Mouse (Mus musculus) forebrain, embryonic 10.5 days (tissue): ENCODE results near the gene Etfa. TPM values are rescaled to one million over a fixed set of nuclear protein-coding genes. Genes with fewer than 3 reads are reported as not detected.

Source experiments
- DNase-seq: peaks from one replicate; pipeline ENCODE4 v3.0.0-alpha.2; 2017; ENCODE audit warnings: low spot score; ENCODE audit errors: extremely low spot score
- H3K27ac ChIP-seq: fragments of 300-500 bp; sonication (generic); 2 replicates; pipeline ENCODE4 v1.5.1; 2016; ENCODE audit warnings: mild to moderate bottlenecking
- H3K27me3 ChIP-seq: fragments of 300-500 bp; sonication (generic); 2 replicates; pipeline ENCODE4 v1.6.1; 2016; ENCODE audit warnings: mild to moderate bottlenecking; ENCODE audit not compliant: poor library complexity, severe bottlenecking
- H3K36me3 ChIP-seq: fragments of 300-500 bp; sonication (generic); replicated peaks from 2 replicates; pipeline ENCODE4 v1.6.1; 2016; ENCODE audit warnings: mild to moderate bottlenecking, moderate library complexity
- H3K4me1 ChIP-seq: fragments of 300-500 bp; sonication (generic); 2 replicates; pipeline ENCODE4 v1.6.1; 2016
- H3K4me3 ChIP-seq: fragments of 300-500 bp; sonication (generic); 2 replicates; pipeline ENCODE4 v1.5.1; 2016; ENCODE audit warnings: mild to moderate bottlenecking, moderate library complexity
- H3K9me3 ChIP-seq: fragments of 300-500 bp; sonication (generic); 2 replicates; pipeline ENCODE4 v1.6.1; 2016; ENCODE audit warnings: mild to moderate bottlenecking, moderate library complexity
- WGBS: fragments of 180-500 bp; shearing (Covaris S2); methylation state at CpG from one replicate; pipeline ENCODE4 v1.1.7; 2016; 5-methylcytosine and 5-hydroxymethylcytosine counted together
- polyA plus RNA-seq: library from polyadenylated mRNA; unstranded; fragments of >200 nt; fragmentation: Nextera tagmentation; extraction: Ambion mirVana; gene quantifications from 2 replicates; pipeline ENCODE4 v1.2.1, GENCODE M21; 2016

Etfa gene
- polyA plus RNA-seq, 1 experiment from 2014 or later = 165 TPM

GRCm38 (mm10) chr9:55432306-55433289, 79.4 kb downstream of the Etfa start:
- no peak overlapping the region for H3K27ac ChIP-seq
- H3K4me1 ChIP-seq = peaks cover 19% of the 10 kb centered on the region
- H3K4me3 ChIP-seq = no peak overlapping the region
- H3K9me3 ChIP-seq = no peaks in the 10 kb centered on the region
- H3K36me3 ChIP-seq = no peaks in the 10 kb centered on the region
- peaks cover 25% of the 10 kb centered on the region for H3K27me3 ChIP-seq
- 81% methylated on average over 14 of the region's 14 CpGs for WGBS
- no peak for DNase-seq

- WGBS = 24% methylated on average over 20 of the region's 20 CpGs
Observed at GRCm38 (mm10) chr9:55430133-55430532, 81.9 kb downstream of the Etfa start.

GRCm38 (mm10) chr9:55429242-55429975, 82.6 kb downstream of the Etfa start:
- peaks cover 25% of the 10 kb centered on the region for H3K27me3 ChIP-seq
- H3K36me3 ChIP-seq = no peaks in the 10 kb centered on the region
- H3K27ac ChIP-seq = no peak overlapping the region
- DNase-seq = peak; percentile 72
- H3K9me3 ChIP-seq = no peaks in the 10 kb centered on the region
- 32% methylated on average over 12 of the region's 12 CpGs for WGBS
- H3K4me1 ChIP-seq = peaks cover 41% of the 10 kb centered on the region
- no peak overlapping the region for H3K4me3 ChIP-seq

More at GRCm38 (mm10) chr9:55430133-55430532, 81.9 kb downstream of the Etfa start:
- Histone ChIP-seq H3K27ac (peak overlapping the region; percentile 60; the same call in 1 of the 2 replicates), H3K9me3 (no peaks in the 10 kb centered on the region), H3K4me3 (peak overlapping the region; percentile 18; the same call in 1 of the 2 replicates), H3K4me1 (peaks cover 34% of the 10 kb centered on the region), H3K36me3 (no peaks in the 10 kb centered on the region), H3K27me3 (peaks cover 25% of the 10 kb centered on the region)
- DNase-seq = no peak

- H3K27ac ChIP-seq = peak overlapping the region; percentile 51; the same call in 1 of the 2 replicates
- H3K36me3 ChIP-seq = no peaks in the 10 kb centered on the region
- H3K27me3 ChIP-seq = peaks cover 8% of the 10 kb centered on the region
- DNase-seq = peak; percentile 19
- H3K9me3 ChIP-seq = peaks cover 11% of the 10 kb centered on the region; the same call in 1 of the 2 replicates
- 54% methylated on average over 7 of the region's 7 CpGs for WGBS
- H3K4me3 ChIP-seq = no peak overlapping the region
- H3K4me1 ChIP-seq = peaks cover 33% of the 10 kb centered on the region
Observed at GRCm38 (mm10) chr9:55425271-55425810, 86.7 kb downstream of the Etfa start.

GRCm38 (mm10) chr9:55423451-55424424, 88.3 kb downstream of the Etfa start:
- Histone ChIP-seq H3K4me3 (no peak overlapping the region), H3K9me3 (peaks cover 11% of the 10 kb centered on the region; the same call in 1 of the 2 replicates), H3K4me1 (peaks cover 28% of the 10 kb centered on the region), H3K27me3 (no peaks in the 10 kb centered on the region), H3K36me3 (no peaks in the 10 kb centered on the region), H3K27ac (no peak overlapping the region)
- WGBS = 76% methylated on average over 14 of the region's 14 CpGs
- DNase-seq = no peak

- WGBS = 90% methylated on average over 3 of the region's 3 CpGs
- no peaks in the 10 kb centered on the region for H3K27me3 ChIP-seq
- no peaks in the 10 kb centered on the region for H3K36me3 ChIP-seq
- no peak overlapping the region for H3K4me3 ChIP-seq
- H3K9me3 ChIP-seq = peaks cover 11% of the 10 kb centered on the region; the same call in 1 of the 2 replicates
- H3K27ac ChIP-seq = no peak overlapping the region
- no peak for DNase-seq
- H3K4me1 ChIP-seq = peaks cover 27% of the 10 kb centered on the region
Observed at GRCm38 (mm10) chr9:55421786-55422185, 90.3 kb downstream of the Etfa start.

- no peaks in the 10 kb centered on the region for H3K9me3 ChIP-seq
- no peak for DNase-seq
- H3K27ac ChIP-seq = no peak overlapping the region
- H3K27me3 ChIP-seq = no peaks in the 10 kb centered on the region
- WGBS = 40% methylated on average over 6 of the region's 6 CpGs
- no peaks in the 10 kb centered on the region for H3K36me3 ChIP-seq
- H3K4me1 ChIP-seq = peaks cover 40% of the 10 kb centered on the region
- no peak overlapping the region for H3K4me3 ChIP-seq
Observed at GRCm38 (mm10) chr9:55411154-55411553, 100.9 kb downstream of the Etfa start.

- H3K27ac ChIP-seq = no peak overlapping the region
- H3K36me3 ChIP-seq = no peaks in the 10 kb centered on the region
Observed at GRCm38 (mm10) chr9:55410430-55410829, 101.6 kb downstream of the Etfa start.

GRCm38 (mm10) chr9:55409833-55410232, 102.2 kb downstream of the Etfa start:
- Histone ChIP-seq H3K9me3 (no peaks in the 10 kb centered on the region), H3K4me3 (no peak overlapping the region), H3K4me1 (peaks cover 40% of the 10 kb centered on the region), H3K36me3 (no peaks in the 10 kb centered on the region), H3K27ac (no peak overlapping the region), H3K27me3 (no peaks in the 10 kb centered on the region)
- no peak for DNase-seq
- 56% methylated on average over 3 of the region's 3 CpGs for WGBS

More at GRCm38 (mm10) chr9:55410430-55410829, 101.6 kb downstream of the Etfa start:
- no peak for DNase-seq
- H3K4me1 ChIP-seq = peaks cover 40% of the 10 kb centered on the region
- no peaks in the 10 kb centered on the region for H3K9me3 ChIP-seq
- no peak overlapping the region for H3K4me3 ChIP-seq
- 64% methylated on average over 6 of the region's 6 CpGs for WGBS
- no peaks in the 10 kb centered on the region for H3K27me3 ChIP-seq

- Histone ChIP-seq H3K9me3 (no peaks in the 10 kb centered on the region), H3K36me3 (no peaks in the 10 kb centered on the region), H3K27ac (no peak overlapping the region), H3K4me1 (peaks cover 40% of the 10 kb centered on the region), H3K4me3 (no peak overlapping the region), H3K27me3 (no peaks in the 10 kb centered on the region)
- 55% methylated on average over 4 of the region's 4 CpGs for WGBS
- DNase-seq = no peak
Observed at GRCm38 (mm10) chr9:55408851-55409250, 103.2 kb downstream of the Etfa start.

GRCm38 (mm10) chr9:55406773-55407172, 105.3 kb downstream of the Etfa start:
- no peak for DNase-seq
- no peaks in the 10 kb centered on the region for H3K36me3 ChIP-seq
- H3K4me1 ChIP-seq = peaks cover 38% of the 10 kb centered on the region
- no peaks in the 10 kb centered on the region for H3K9me3 ChIP-seq
- no peak overlapping the region for H3K27ac ChIP-seq
- H3K27me3 ChIP-seq = no peaks in the 10 kb centered on the region
- H3K4me3 ChIP-seq = no peak overlapping the region
- WGBS = 69% methylated on average over 2 of the region's 2 CpGs
